Mouse (Mus musculus): ENCODE measurements around the gene Eri3. TPM values are rescaled to one million over a fixed set of nuclear protein-coding genes. Genes with fewer than 3 reads are reported as not detected.

Eri3 gene
- polyA plus RNA-seq, 1 experiment, result 141 TPM

- no peak overlapping the region for H3K27ac ChIP-seq (ENCODE audit: insufficient read depth, low read length)
- no peak overlapping the region for H3K4me3 ChIP-seq (replicated peaks; ENCODE audit: insufficient read depth, low read depth, low read length)
- 46% methylated on average over 1 of the region's 1 CpGs for WGBS
- H3K27me3 ChIP-seq (ENCODE audit: control insufficient read depth, insufficient read depth, low read length), result no peaks in the 10 kb centered on the region
- peak; percentile 47; the same call in 1 of the 2 replicates for TF ChIP-seq CTCF (IDR thresholded peaks at IDR 0.05; ENCODE audit: borderline replicate concordance, insufficient read depth, low read depth, low read length)
- no peak for TF ChIP-seq POLR2A (IDR thresholded peaks at IDR 0.05; ENCODE audit: borderline replicate concordance, insufficient read depth, low read length)
- H3K4me1 ChIP-seq (ENCODE audit: control insufficient read depth, insufficient read depth, low read length), result no peaks in the 10 kb centered on the region
- DNase-seq, result no peak
Measured at GRCm38 (mm10) chr4:117628464-117628863, 78.3 kb downstream of the Eri3 start.

- TF ChIP-seq POLR2A (IDR thresholded peaks at IDR 0.05; ENCODE audit: borderline replicate concordance, insufficient read depth, low read length) (no peak), CTCF (IDR thresholded peaks at IDR 0.05; ENCODE audit: borderline replicate concordance, insufficient read depth, low read depth, low read length) (no peak)
- H3K4me3 ChIP-seq (replicated peaks; ENCODE audit: insufficient read depth, low read depth, low read length), result no peak overlapping the region
Measured at GRCm38 (mm10) chr4:117630053-117630670, 80.0 kb downstream of the Eri3 start.

GRCm38 (mm10) chr4:117633527-117633926, 83.4 kb downstream of the Eri3 start:
- Histone ChIP-seq H3K4me1 (ENCODE audit: control insufficient read depth, insufficient read depth, low read length) (no peaks in the 10 kb centered on the region), H3K27me3 (ENCODE audit: control insufficient read depth, insufficient read depth, low read length) (no peaks in the 10 kb centered on the region), H3K4me3 (replicated peaks; ENCODE audit: insufficient read depth, low read depth, low read length) (no peak overlapping the region), H3K27ac (ENCODE audit: insufficient read depth, low read length) (no peak overlapping the region)
- no peak for DNase-seq
- 68% methylated on average over 5 of the region's 5 CpGs for WGBS
- TF ChIP-seq POLR2A (IDR thresholded peaks at IDR 0.05; ENCODE audit: borderline replicate concordance, insufficient read depth, low read length), result no peak
- TF ChIP-seq CTCF (IDR thresholded peaks at IDR 0.05; ENCODE audit: borderline replicate concordance, insufficient read depth, low read depth, low read length), result no peak

More at GRCm38 (mm10) chr4:117630053-117630670, 80.0 kb downstream of the Eri3 start:
- H3K27me3 ChIP-seq (ENCODE audit: control insufficient read depth, insufficient read depth, low read length), result no peaks in the 10 kb centered on the region
- H3K4me1 ChIP-seq (ENCODE audit: control insufficient read depth, insufficient read depth, low read length), result no peaks in the 10 kb centered on the region
- no peak for DNase-seq
- WGBS, result 92% methylated on average over 6 of the region's 6 CpGs
- no peak overlapping the region for H3K27ac ChIP-seq (ENCODE audit: insufficient read depth, low read length)

- TF ChIP-seq CTCF (IDR thresholded peaks at IDR 0.05; ENCODE audit: borderline replicate concordance, insufficient read depth, low read depth, low read length) (no peak), POLR2A (IDR thresholded peaks at IDR 0.05; ENCODE audit: borderline replicate concordance, insufficient read depth, low read length) (no peak)
Measured at GRCm38 (mm10) chr4:117634642-117635041, 84.5 kb downstream of the Eri3 start.

GRCm38 (mm10) chr4:117636152-117636551, 86.0 kb downstream of the Eri3 start:
- Histone ChIP-seq H3K4me3 (replicated peaks; ENCODE audit: insufficient read depth, low read depth, low read length) (no peak overlapping the region), H3K4me1 (ENCODE audit: control insufficient read depth, insufficient read depth, low read length) (no peaks in the 10 kb centered on the region), H3K27me3 (ENCODE audit: control insufficient read depth, insufficient read depth, low read length) (no peaks in the 10 kb centered on the region), H3K27ac (ENCODE audit: insufficient read depth, low read length) (no peak overlapping the region)
- TF ChIP-seq CTCF (IDR thresholded peaks at IDR 0.05; ENCODE audit: borderline replicate concordance, insufficient read depth, low read depth, low read length) (no peak), POLR2A (IDR thresholded peaks at IDR 0.05; ENCODE audit: borderline replicate concordance, insufficient read depth, low read length) (no peak)
- WGBS, result 89% methylated on average over 4 of the region's 4 CpGs
- no peak for DNase-seq

More at GRCm38 (mm10) chr4:117634642-117635041, 84.5 kb downstream of the Eri3 start:
- no peak overlapping the region for H3K27ac ChIP-seq (ENCODE audit: insufficient read depth, low read length)
- no peak overlapping the region for H3K4me3 ChIP-seq (replicated peaks; ENCODE audit: insufficient read depth, low read depth, low read length)
- no peaks in the 10 kb centered on the region for H3K27me3 ChIP-seq (ENCODE audit: control insufficient read depth, insufficient read depth, low read length)
- no peak for DNase-seq
- 96% methylated on average over 7 of the region's 7 CpGs for WGBS
- H3K4me1 ChIP-seq (ENCODE audit: control insufficient read depth, insufficient read depth, low read length), result no peaks in the 10 kb centered on the region

- H3K27ac ChIP-seq (ENCODE audit: insufficient read depth, low read length), result no peak overlapping the region
- H3K4me3 ChIP-seq (replicated peaks; ENCODE audit: insufficient read depth, low read depth, low read length), result no peak overlapping the region
- TF ChIP-seq CTCF (IDR thresholded peaks at IDR 0.05; ENCODE audit: borderline replicate concordance, insufficient read depth, low read depth, low read length), result no peak
- no peak for TF ChIP-seq POLR2A (IDR thresholded peaks at IDR 0.05; ENCODE audit: borderline replicate concordance, insufficient read depth, low read length)
- no peaks in the 10 kb centered on the region for H3K27me3 ChIP-seq (ENCODE audit: control insufficient read depth, insufficient read depth, low read length)
- 77% methylated on average over 22 of the region's 22 CpGs for WGBS
- no peaks in the 10 kb centered on the region for H3K4me1 ChIP-seq (ENCODE audit: control insufficient read depth, insufficient read depth, low read length)
- no peak for DNase-seq
Measured at GRCm38 (mm10) chr4:117636891-117637613, 86.9 kb downstream of the Eri3 start.

GRCm38 (mm10) chr4:117640925-117641703, 90.9 kb downstream of the Eri3 start:
- no peak for DNase-seq
- Histone ChIP-seq H3K4me3 (replicated peaks; ENCODE audit: insufficient read depth, low read depth, low read length) (no peak overlapping the region), H3K4me1 (ENCODE audit: control insufficient read depth, insufficient read depth, low read length) (peaks cover 17% of the 10 kb centered on the region), H3K27me3 (ENCODE audit: control insufficient read depth, insufficient read depth, low read length) (no peaks in the 10 kb centered on the region), H3K27ac (ENCODE audit: insufficient read depth, low read length) (no peak overlapping the region)
- WGBS, result 93% methylated on average over 1 of the region's 1 CpGs
- no peak for TF ChIP-seq POLR2A (IDR thresholded peaks at IDR 0.05; ENCODE audit: borderline replicate concordance, insufficient read depth, low read length)
- TF ChIP-seq CTCF (IDR thresholded peaks at IDR 0.05; ENCODE audit: borderline replicate concordance, insufficient read depth, low read depth, low read length), result no peak

All from cerebellum, adult 2 months (tissue).